Mouse (Mus musculus): ENCODE results near the gene 6430548M08Rik. TPM values are rescaled to one million over a fixed set of nuclear protein-coding genes. Genes with fewer than 3 reads are reported as not detected.

Gene 6430548M08Rik
- polyA plus RNA-seq, 1 experiment from 2014 or later, result 9.8 TPM

DNA sequence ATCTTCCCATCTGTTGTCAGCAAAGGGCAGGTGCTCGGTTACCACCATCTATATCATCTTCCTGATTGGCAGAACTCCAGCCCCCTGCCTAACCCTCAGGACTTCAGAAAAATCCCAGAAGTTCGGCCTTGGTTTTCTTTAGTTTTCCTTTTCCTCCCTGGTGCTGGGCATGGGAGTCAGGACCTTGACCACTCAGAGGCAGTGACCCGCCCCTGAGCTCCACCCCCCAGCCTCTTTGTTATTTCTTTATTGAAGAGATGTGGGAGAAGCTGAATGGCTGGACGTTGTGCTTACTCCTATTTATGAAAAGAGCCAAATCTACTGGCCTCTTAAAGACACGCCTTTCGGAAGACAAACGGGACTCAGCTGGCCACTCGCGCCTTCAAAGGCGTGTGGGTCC, 646 bp upstream of the 6430548M08Rik start:
- H3K9ac ChIP-seq (ENCODE audit: low read depth, low read length), result peak overlapping the region; percentile 40
- H3K27me3 ChIP-seq (ENCODE audit: control insufficient read depth, insufficient read depth, low read length), result peaks cover 21% of the 10 kb centered on the region
- H3K4me2 ChIP-seq (replicated peaks; ENCODE audit: low read depth, low read length), result peak overlapping the region; percentile 66
- H3K4me1 ChIP-seq (replicated peaks; ENCODE audit: control insufficient read depth, insufficient read depth, low read length), result no peaks in the 10 kb centered on the region; the same call in 1 of the 2 replicates
- DNase-seq (ENCODE audit: low spot score) (no peak), ATAC-seq (ENCODE audit: low FRiP score) (peak; percentile 20)
- no peaks in the 10 kb centered on the region for H3K9me3 ChIP-seq (ENCODE audit: control insufficient read depth, low read length)
- WGBS, result 5% methylated on average over 10 of the region's 10 CpGs
- H3K27ac ChIP-seq (ENCODE audit: low read depth, low read length), result peak overlapping the region; percentile 71
- H3K36me3 ChIP-seq (ENCODE audit: control insufficient read depth, insufficient read depth, low read length), result no peaks in the 10 kb centered on the region
- peak overlapping the region; percentile 54 for H3K4me3 ChIP-seq (ENCODE audit: low read depth, low read length)

DNA sequence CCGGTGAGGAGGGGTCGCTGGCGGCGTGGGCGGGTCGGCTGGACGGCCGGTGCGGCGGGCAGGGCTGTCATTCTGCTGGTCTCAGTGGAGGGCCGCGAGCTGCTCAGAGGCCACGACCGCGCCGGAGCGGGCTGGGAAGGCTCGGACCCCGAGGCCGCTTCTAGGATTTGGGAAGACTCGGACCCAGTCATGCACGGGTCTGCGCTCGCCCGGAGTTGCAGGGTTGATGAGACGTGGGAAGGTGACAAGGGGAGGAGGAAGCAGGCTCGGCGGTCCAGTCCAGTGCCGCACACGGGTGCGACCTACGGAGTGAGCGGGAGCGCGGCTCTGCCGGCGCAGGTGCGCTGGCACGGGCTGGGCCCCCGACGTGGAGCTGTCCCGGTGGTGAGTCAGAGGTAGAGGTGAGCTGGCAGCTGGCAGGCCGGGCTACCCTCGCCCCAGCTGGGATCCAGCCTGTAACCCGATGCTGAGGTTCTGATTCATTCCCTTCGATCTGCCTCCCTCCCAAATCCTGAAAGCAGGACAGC, 426 bp downstream of the 6430548M08Rik start:
- ATAC-seq (ENCODE audit: low FRiP score) (peak; percentile 78), DNase-seq (ENCODE audit: low spot score) (peak; percentile 48)
- no peaks in the 10 kb centered on the region for H3K36me3 ChIP-seq (ENCODE audit: control insufficient read depth, insufficient read depth, low read length)
- peak overlapping the region; percentile 54 for H3K4me3 ChIP-seq (ENCODE audit: low read depth, low read length)
- no peaks in the 10 kb centered on the region; the same call in 1 of the 2 replicates for H3K4me1 ChIP-seq (replicated peaks; ENCODE audit: control insufficient read depth, insufficient read depth, low read length)
- WGBS, result 2% methylated on average over 46 of the region's 46 CpGs
- no peaks in the 10 kb centered on the region for H3K9me3 ChIP-seq (ENCODE audit: control insufficient read depth, low read length)
- peak overlapping the region; percentile 65 for H3K4me2 ChIP-seq (replicated peaks; ENCODE audit: low read depth, low read length)
- H3K9ac ChIP-seq (ENCODE audit: low read depth, low read length), result peak overlapping the region; percentile 64
- peaks cover 21% of the 10 kb centered on the region for H3K27me3 ChIP-seq (ENCODE audit: control insufficient read depth, insufficient read depth, low read length)
- H3K27ac ChIP-seq (ENCODE audit: low read depth, low read length), result peak overlapping the region; percentile 37; the same call in 1 of the 2 replicates

DNA sequence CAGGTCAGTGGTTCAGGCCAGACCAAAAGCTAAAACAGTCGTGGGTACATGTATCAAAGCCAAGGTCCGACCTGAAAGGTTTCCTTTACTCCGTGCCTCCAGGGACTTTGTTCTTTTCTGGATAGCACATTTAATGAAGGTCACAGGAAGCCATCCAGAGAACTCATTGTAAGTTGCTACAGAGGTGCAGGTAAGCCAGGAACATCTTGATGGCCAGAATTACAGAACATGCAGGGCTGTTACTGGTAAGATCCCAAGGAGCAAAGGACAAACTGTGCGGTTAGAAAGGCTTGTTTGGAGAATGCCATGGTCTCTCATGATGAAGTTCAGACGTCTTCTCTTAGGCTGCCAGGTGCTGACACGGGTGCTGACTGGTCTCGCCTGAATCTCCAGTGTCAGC, 2.6 kb downstream of the 6430548M08Rik start:
- Histone ChIP-seq H3K4me3 (ENCODE audit: low read depth, low read length) (no peak overlapping the region), H3K9me3 (ENCODE audit: control insufficient read depth, low read length) (no peaks in the 10 kb centered on the region), H3K36me3 (ENCODE audit: control insufficient read depth, insufficient read depth, low read length) (no peaks in the 10 kb centered on the region), H3K27me3 (ENCODE audit: control insufficient read depth, insufficient read depth, low read length) (peaks cover 21% of the 10 kb centered on the region), H3K27ac (ENCODE audit: low read depth, low read length) (no peak overlapping the region), H3K4me2 (replicated peaks; ENCODE audit: low read depth, low read length) (no peak overlapping the region), H3K4me1 (replicated peaks; ENCODE audit: control insufficient read depth, insufficient read depth, low read length) (no peaks in the 10 kb centered on the region; the same call in 1 of the 2 replicates), H3K9ac (ENCODE audit: low read depth, low read length) (no peak overlapping the region)
- ATAC-seq (ENCODE audit: low FRiP score), result no peak
- DNase-seq (ENCODE audit: low spot score), result no peak
- 74% methylated on average over 7 of the region's 7 CpGs for WGBS

DNA sequence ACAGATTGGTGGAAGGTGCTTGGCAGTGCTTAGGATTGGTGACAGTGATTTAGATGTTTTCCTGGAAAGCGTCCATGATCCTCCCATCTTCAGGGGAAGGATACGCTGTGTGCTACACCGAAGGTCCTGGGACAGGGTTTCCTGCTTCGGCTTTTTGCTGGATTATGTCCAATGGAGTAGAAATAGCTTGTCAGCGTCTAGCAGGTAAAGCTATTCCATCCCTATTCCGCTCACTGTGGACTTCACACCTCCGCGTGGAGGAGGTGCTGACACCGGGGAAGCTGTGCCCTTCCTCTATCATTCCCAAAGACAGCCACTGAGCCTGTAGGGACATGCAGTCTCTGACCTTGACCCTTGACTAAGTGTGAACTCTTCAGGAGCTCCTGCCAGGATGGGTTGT, 4.2 kb downstream of the 6430548M08Rik start:
- no peak overlapping the region for H3K4me2 ChIP-seq (replicated peaks; ENCODE audit: low read depth, low read length)
- H3K27ac ChIP-seq (ENCODE audit: low read depth, low read length), result no peak overlapping the region
- H3K36me3 ChIP-seq (ENCODE audit: control insufficient read depth, insufficient read depth, low read length), result no peaks in the 10 kb centered on the region
- 89% methylated on average over 9 of the region's 9 CpGs for WGBS
- ATAC-seq (ENCODE audit: low FRiP score) (no peak), DNase-seq (ENCODE audit: low spot score) (no peak)
- no peak overlapping the region for H3K9ac ChIP-seq (ENCODE audit: low read depth, low read length)
- H3K27me3 ChIP-seq (ENCODE audit: control insufficient read depth, insufficient read depth, low read length), result peaks cover 21% of the 10 kb centered on the region
- no peaks in the 10 kb centered on the region for H3K4me1 ChIP-seq (replicated peaks; ENCODE audit: control insufficient read depth, insufficient read depth, low read length)
- H3K4me3 ChIP-seq (ENCODE audit: low read depth, low read length), result no peak overlapping the region
- H3K9me3 ChIP-seq (ENCODE audit: control insufficient read depth, low read length), result no peaks in the 10 kb centered on the region

DNA sequence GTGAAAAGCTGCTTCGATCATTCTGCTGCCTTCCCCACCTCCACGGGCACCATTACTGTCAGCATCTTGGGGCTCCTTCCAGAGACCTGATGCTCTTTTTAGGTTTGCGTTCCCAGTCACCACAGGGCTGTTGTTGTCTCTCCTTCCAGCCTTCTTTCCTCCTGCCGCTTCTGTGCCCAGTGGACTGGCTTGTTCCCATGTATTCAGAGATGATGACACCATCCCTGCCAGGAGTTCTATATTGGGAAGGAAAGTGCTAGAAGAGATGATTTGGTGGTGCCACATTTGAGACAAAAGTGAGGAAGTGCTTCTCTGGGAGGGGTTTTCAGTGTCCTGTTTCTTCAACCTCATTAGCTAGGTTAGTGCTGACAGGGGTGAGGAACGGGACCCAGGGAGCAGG, 4.9 kb downstream of the 6430548M08Rik start:
- H3K27ac ChIP-seq (ENCODE audit: low read depth, low read length), result no peak overlapping the region
- no peaks in the 10 kb centered on the region for H3K4me1 ChIP-seq (replicated peaks; ENCODE audit: control insufficient read depth, insufficient read depth, low read length)
- peaks cover 21% of the 10 kb centered on the region for H3K27me3 ChIP-seq (ENCODE audit: control insufficient read depth, insufficient read depth, low read length)
- no peaks in the 10 kb centered on the region for H3K9me3 ChIP-seq (ENCODE audit: control insufficient read depth, low read length)
- H3K4me2 ChIP-seq (replicated peaks; ENCODE audit: low read depth, low read length), result no peak overlapping the region
- ATAC-seq (ENCODE audit: low FRiP score), result no peak
- no peaks in the 10 kb centered on the region for H3K36me3 ChIP-seq (ENCODE audit: control insufficient read depth, insufficient read depth, low read length)
- no peak overlapping the region for H3K9ac ChIP-seq (ENCODE audit: low read depth, low read length)
- 78% methylated on average over 5 of the region's 5 CpGs for WGBS
- DNase-seq (ENCODE audit: low spot score), result no peak
- no peak overlapping the region for H3K4me3 ChIP-seq (ENCODE audit: low read depth, low read length)

DNA sequence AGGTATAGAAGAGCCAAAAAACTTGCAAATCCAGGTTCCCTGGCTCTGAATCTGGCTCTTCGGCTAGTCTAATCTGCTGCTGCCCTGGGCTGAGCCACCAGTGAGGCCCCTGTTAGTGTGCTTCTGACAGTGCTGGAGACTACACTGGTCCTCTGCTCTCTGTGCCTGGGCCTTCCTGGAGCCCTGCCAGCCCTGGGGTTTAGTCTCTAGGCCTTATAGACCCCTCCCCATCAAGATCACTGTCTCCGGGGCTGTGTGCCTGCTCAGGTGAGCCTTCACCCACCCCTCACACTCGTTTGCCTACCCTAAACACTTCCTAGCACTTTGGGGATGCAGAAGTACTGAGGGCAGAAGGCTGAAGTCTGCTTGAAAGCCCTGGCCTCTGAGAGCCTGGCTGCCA, 5.5 kb downstream of the 6430548M08Rik start:
- Histone ChIP-seq H3K4me1 (replicated peaks; ENCODE audit: control insufficient read depth, insufficient read depth, low read length) (no peaks in the 10 kb centered on the region), H3K4me2 (replicated peaks; ENCODE audit: low read depth, low read length) (no peak overlapping the region), H3K4me3 (ENCODE audit: low read depth, low read length) (no peak overlapping the region), H3K9ac (ENCODE audit: low read depth, low read length) (no peak overlapping the region), H3K27me3 (ENCODE audit: control insufficient read depth, insufficient read depth, low read length) (peaks cover 18% of the 10 kb centered on the region), H3K9me3 (ENCODE audit: control insufficient read depth, low read length) (no peaks in the 10 kb centered on the region), H3K27ac (ENCODE audit: low read depth, low read length) (no peak overlapping the region), H3K36me3 (ENCODE audit: control insufficient read depth, insufficient read depth, low read length) (no peaks in the 10 kb centered on the region)
- DNase-seq (ENCODE audit: low spot score) (no peak), ATAC-seq (ENCODE audit: low FRiP score) (no peak)
- 78% methylated on average over 3 of the region's 3 CpGs for WGBS

DNA sequence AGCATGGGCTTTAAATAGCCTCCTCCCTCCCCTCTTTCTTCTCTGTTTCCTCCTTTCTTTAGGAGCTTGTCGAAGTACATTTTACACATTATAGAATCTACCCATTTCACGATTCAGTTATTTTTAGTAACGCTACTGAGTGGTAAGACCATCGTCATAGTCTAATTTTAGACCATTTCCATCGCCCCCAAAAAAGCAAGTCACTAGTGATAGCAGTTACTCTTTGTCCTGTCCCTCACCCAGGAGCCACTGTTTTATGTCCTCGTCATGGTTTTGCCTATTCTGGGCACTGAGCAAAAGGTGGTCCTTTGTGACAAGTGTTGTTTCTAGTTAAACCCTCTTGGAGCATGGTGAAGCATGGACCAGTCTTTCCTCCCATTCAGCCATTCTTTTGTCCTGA, 6.0 kb downstream of the 6430548M08Rik start:
- Histone ChIP-seq H3K9ac (ENCODE audit: low read depth, low read length) (no peak overlapping the region), H3K4me2 (replicated peaks; ENCODE audit: low read depth, low read length) (no peak overlapping the region), H3K4me3 (ENCODE audit: low read depth, low read length) (no peak overlapping the region), H3K27me3 (ENCODE audit: control insufficient read depth, insufficient read depth, low read length) (peaks cover 13% of the 10 kb centered on the region), H3K4me1 (replicated peaks; ENCODE audit: control insufficient read depth, insufficient read depth, low read length) (0 out of 2 replicates have a peak, but pooled peaks cover 3% of the 10 kb centered on the region), H3K9me3 (ENCODE audit: control insufficient read depth, low read length) (no peaks in the 10 kb centered on the region), H3K36me3 (ENCODE audit: control insufficient read depth, insufficient read depth, low read length) (no peaks in the 10 kb centered on the region), H3K27ac (ENCODE audit: low read depth, low read length) (no peak overlapping the region)
- DNase-seq (ENCODE audit: low spot score) (no peak), ATAC-seq (ENCODE audit: low FRiP score) (no peak)
- 79% methylated on average over 6 of the region's 6 CpGs for WGBS

DNA sequence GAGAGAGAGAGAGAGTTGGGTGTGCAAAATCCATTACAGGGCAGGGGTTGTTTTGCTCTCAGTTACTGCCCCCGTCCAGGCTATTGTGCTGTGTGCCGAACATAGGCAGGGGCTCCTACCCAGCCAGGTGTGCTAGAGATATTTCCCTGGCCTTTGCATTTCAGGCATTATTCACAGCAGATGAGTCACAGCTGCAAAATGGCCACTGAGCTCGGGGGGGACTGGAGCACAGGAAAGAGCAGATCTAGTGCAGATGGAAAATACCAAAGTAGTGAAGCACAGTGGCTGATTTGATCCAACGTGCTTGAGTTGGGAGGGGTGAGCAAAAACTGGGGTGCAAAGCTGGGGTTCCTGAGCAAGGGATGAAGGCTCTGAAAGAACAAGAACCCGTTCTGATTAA, 7.0 kb downstream of the 6430548M08Rik start:
- no peaks in the 10 kb centered on the region for H3K36me3 ChIP-seq (ENCODE audit: control insufficient read depth, insufficient read depth, low read length)
- ATAC-seq (ENCODE audit: low FRiP score), result no peak
- H3K27ac ChIP-seq (ENCODE audit: low read depth, low read length), result no peak overlapping the region
- no peak overlapping the region for H3K4me2 ChIP-seq (replicated peaks; ENCODE audit: low read depth, low read length)
- 72% methylated on average over 5 of the region's 5 CpGs for WGBS
- peaks cover 4% of the 10 kb centered on the region for H3K27me3 ChIP-seq (ENCODE audit: control insufficient read depth, insufficient read depth, low read length)
- H3K4me1 ChIP-seq (replicated peaks; ENCODE audit: control insufficient read depth, insufficient read depth, low read length), result 0 out of 2 replicates have a peak, but pooled peaks cover 5% of the 10 kb centered on the region
- H3K4me3 ChIP-seq (ENCODE audit: low read depth, low read length), result no peak overlapping the region
- no peak overlapping the region for H3K9ac ChIP-seq (ENCODE audit: low read depth, low read length)
- H3K9me3 ChIP-seq (ENCODE audit: control insufficient read depth, low read length), result no peaks in the 10 kb centered on the region
- no peak for DNase-seq (ENCODE audit: low spot score)

DNA sequence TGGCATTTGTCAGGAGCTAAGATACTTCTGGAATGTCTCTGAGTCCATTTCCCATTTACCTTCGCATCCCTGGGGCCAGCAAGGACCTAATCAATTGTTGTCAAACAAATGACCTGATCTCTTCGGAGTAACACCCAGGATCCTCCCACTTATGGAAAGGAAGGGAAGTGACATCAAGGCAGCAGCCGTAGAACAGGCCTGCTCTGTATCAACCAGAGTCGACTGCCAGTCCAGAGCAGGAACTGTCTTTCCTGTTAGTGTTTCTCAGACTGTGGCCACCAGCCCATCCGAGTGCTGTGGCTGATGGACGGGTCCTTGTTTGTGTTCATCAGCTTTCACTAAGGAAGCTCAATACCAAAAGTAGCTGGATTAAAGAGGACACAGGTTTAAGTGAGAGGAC, 10.3 kb downstream of the 6430548M08Rik start:
- no peak for ATAC-seq (ENCODE audit: low FRiP score)
- no peak overlapping the region for H3K27ac ChIP-seq (ENCODE audit: low read depth, low read length)
- H3K4me2 ChIP-seq (replicated peaks; ENCODE audit: low read depth, low read length), result no peak overlapping the region

More for the DNA sequence above, 10.3 kb downstream of the 6430548M08Rik start:
- Histone ChIP-seq H3K27me3 (ENCODE audit: control insufficient read depth, insufficient read depth, low read length) (no peaks in the 10 kb centered on the region), H3K4me1 (replicated peaks; ENCODE audit: control insufficient read depth, insufficient read depth, low read length) (0 out of 2 replicates have a peak, but pooled peaks cover 5% of the 10 kb centered on the region), H3K4me3 (ENCODE audit: low read depth, low read length) (no peak overlapping the region), H3K9ac (ENCODE audit: low read depth, low read length) (no peak overlapping the region), H3K9me3 (ENCODE audit: control insufficient read depth, low read length) (no peaks in the 10 kb centered on the region), H3K36me3 (ENCODE audit: control insufficient read depth, insufficient read depth, low read length) (no peaks in the 10 kb centered on the region)
- DNase-seq (ENCODE audit: low spot score), result no peak
- WGBS, result 56% methylated on average over 6 of the region's 6 CpGs

Measured in hindbrain, embryonic 11.5 days (tissue).